Mouse (Mus musculus) lung, adult 2 months (tissue): Measurements from ENCODE around the gene Nup210. TPM values are rescaled to one million over a fixed set of nuclear protein-coding genes. Genes with fewer than 3 reads are reported as not detected.

Source experiments
- DNase-seq: peaks from one replicate; pipeline ENCODE4 v3.0.0; 2022
- H3K4me1 ChIP-seq: fragments of 200-500 bp; 2 replicates; pipeline ENCODE4 v1.6.1; 2011; ENCODE audit warnings: low read length; ENCODE audit not compliant: control insufficient read depth, insufficient read depth
- H3K4me3 ChIP-seq: fragments of 200-500 bp; replicated peaks from 2 replicates; pipeline ENCODE3; 2011; ENCODE audit warnings: low read depth, mild to moderate bottlenecking, control low read depth, low read length; ENCODE audit errors: extremely low read depth
- CTCF ChIP-seq: fragments of 200-500 bp; IDR thresholded peaks from 2 replicates; pipeline ENCODE4 v1.5.1; 2011; ENCODE audit warnings: mild to moderate bottlenecking, low read length, control low read depth; ENCODE audit not compliant: insufficient read depth
- POLR2A ChIP-seq: fragments of 200-500 bp; IDR thresholded peaks from 2 replicates; pipeline ENCODE4 v1.6.1; 2011; ENCODE audit warnings: low read depth, mild to moderate bottlenecking, control low read depth, low read length, borderline replicate concordance; ENCODE audit errors: extremely low read depth
- WGBS: fragments of 180-500 bp; shearing (Covaris S2); methylation state at CpG from one replicate; pipeline ENCODE4 v1.1.7; 2018; 5-methylcytosine and 5-hydroxymethylcytosine counted together
- polyA plus RNA-seq: library from polyadenylated mRNA; depleted of rRNA; stranded (reverse); fragments of >200 nt; gene quantifications from 2 replicates; pipeline ENCODE4 v1.2.3, GENCODE M21; 2012; rRNA removed

Gene Nup210
- polyA plus RNA-seq, 1 experiment, result 25.7 TPM

DNA sequence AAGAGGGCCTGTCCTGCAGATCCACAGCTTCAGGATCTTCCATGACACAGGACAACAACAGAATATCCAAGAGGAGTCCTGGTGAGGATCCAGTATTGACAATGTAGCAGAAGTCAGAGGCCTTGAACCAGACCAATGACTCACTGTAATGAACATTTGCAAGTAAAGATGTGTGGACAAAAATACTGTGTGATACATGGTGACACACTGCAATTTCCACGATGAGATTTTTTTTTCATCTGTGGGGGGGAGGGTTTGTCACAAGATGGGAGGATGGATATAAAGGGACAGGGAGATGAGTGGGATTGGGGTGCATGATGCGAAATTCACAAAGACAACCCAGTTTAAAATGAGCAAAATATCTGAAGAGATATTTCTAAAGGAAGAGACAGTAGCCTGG lies 120.4 kb downstream of the Nup210 start:
- H3K4me3 ChIP-seq, result no peak overlapping the region
- TF ChIP-seq CTCF, result no peak
- no peak for DNase-seq
- 86% methylated on average over 2 of the region's 2 CpGs for WGBS
- H3K4me1 ChIP-seq, result no peaks in the 10 kb centered on the region

DNA sequence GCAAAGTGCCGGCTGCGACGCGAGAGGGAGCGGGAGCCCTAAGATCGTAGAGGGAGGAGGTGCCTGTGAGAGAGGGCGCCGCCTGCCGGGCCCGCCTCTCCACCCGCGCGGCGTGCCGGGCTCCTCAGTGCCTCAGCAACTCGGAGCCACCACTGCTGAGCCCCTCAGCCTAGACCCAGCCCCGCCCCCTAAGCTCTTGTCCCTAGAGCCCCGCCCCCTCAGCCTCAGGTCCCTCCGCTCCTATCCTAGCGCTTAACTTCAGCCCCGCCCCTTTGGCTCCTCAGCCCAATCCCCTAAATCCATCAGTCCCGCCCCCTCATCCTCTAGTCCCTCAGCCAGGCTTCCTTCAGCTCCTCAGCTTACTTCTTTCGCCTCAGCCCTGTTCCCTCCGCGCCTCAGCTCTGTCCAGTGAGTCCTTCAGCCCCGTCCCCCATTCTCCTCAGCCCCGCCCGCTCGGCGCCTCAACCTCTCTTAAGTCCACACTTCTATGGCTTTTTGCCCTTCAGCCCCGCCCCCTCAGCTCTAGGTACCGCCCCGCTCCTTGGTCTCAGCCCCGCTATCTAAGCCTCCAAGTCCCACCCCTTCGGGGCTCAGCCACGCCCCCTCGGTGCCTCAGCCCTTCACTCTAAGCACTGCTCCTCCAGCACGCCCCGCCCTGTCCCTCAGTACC lies 127.8 kb downstream of the Nup210 start, which contains the start of gene Iqsec1:
Gene Iqsec1, minus strand, starts transcription at position 38 of the 670 bp plus-strand sequence.
- Histone ChIP-seq H3K4me1 (peaks cover 16% of the 10 kb centered on the region), H3K4me3 (peak within 1 kb of the TSS; percentile 63)
- DNase-seq, result peak; percentile 87
- peak; percentile 47; the same call in 1 of the 2 replicates for TF ChIP-seq POLR2A
- TF ChIP-seq CTCF, result 0 out of 2 replicates have a peak, but pooled peaks have one; percentile 2
- 3% methylated on average over 37 of the region's 39 CpGs for WGBS

DNA sequence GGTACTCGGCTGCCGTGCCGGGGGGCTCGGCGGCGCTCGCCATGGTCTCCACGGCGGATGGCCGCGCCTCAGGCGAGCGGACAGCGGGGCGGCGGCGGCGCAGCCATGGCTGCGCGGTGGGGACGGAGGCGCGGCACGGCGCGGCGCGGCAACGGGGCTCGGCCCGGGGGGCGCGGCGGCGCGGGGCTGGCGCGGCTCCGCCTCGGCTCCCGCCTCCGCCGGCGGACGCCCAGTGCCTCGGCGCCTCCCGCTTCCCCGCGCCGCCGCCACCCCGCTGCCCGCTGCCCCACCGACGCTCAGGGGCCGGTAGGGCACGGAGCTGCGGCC lies 128.4 kb downstream of the Nup210 start:
- H3K4me1 ChIP-seq, result peaks cover 17% of the 10 kb centered on the region
- WGBS, result 1% methylated on average over 31 of the region's 59 CpGs
- peak overlapping the region; percentile 63 for H3K4me3 ChIP-seq
- TF ChIP-seq CTCF (no peak), POLR2A (no peak)
- DNase-seq, result no peak

DNA sequence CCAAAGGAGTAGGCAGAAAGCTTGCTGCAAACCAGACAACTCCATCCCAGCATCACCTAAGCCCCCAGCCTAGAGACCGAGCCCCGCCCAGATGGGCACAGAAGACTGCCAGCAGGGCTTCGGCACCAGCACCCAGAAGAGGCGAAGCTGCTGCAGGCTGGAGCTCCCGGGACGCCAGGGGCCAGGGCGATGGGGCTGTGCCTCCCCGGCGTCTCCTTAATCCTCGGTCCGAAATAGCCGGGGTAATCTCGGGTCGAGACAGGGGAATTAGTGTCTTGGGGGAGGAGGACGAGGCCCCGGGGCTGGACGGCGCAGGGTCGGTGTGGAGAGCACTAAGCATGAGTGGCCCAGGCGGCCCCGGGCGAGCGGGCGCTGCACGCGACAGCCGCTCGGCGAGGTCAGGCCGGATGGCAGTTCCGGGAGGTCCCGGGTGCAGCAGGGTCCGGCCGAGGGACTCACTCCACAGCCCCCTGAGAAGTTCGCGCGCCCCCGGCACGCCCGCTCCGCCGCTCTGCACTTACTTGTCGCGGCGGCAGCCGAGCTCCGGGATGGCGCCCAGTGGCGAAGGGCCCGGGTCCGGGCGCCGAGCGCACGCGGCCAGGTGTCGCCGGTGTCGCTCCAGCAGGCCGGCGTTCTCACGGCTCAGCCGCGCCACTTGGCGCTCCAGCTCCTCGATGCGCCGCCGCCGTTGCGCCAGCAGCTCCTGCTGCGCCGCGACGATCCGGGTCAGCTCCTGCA lies 128.9 kb downstream of the Nup210 start:
- peaks cover 18% of the 10 kb centered on the region for H3K4me1 ChIP-seq

DNA sequence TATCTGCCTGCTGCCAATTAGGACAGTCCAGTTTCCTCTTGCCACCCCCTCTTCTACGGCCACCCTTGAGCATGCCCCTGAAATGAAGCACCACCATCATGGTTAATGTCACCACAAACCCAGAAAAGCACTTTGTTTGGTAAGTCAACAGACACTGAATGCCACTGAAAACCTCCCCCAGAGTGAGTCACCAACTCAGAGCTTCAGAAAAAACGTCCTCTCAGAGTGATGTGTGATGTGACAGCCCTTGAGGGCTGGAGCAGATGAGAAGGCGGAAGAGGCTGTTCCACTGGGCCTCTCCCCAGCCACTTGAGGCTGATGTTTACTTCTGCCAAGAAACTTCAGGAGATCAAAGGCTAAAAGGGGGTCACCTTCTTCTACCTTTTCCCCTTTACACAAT lies 132.5 kb downstream of the Nup210 start:
- Histone ChIP-seq H3K4me1 (peaks cover 18% of the 10 kb centered on the region), H3K4me3 (no peak overlapping the region)
- WGBS, result 40% methylated on average over 3 of the region's 3 CpGs
- TF ChIP-seq POLR2A, result no peak
- no peak for TF ChIP-seq CTCF
- DNase-seq, result no peak

More for the DNA sequence above, 128.9 kb downstream of the Nup210 start:
- whole genome bisulfite sequencing, result under 1% methylated on average over 76 of the region's 76 CpGs
- no peak for TF ChIP-seq CTCF
- TF ChIP-seq POLR2A, result no peak
- DNase-seq, result peak; percentile 40
- H3K4me3 ChIP-seq, result peak overlapping the region; percentile 63

DNA sequence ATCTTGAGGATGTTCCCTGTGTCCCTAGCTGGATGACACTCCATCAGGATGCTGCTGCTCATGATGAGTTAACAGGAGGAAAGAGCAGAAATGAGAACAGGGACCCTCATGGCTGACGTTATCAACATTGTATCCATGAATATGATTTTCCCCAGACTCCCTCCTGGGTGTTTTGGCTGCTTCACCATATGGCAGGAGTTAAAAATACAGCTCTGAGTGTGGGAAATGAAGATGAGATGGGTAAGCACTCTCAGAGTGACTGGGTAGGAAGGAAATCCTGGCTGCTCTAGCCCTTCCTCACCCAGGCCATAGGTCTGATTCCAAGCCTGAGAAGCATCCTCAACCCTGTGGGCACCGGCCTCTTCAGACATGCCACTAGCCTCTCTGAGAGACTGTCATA lies 142.3 kb downstream of the Nup210 start:
- TF ChIP-seq POLR2A (no peak), CTCF (no peak)
- H3K4me1 ChIP-seq, result no peaks in the 10 kb centered on the region; the same call in 1 of the 2 replicates
- DNase-seq, result no peak
- H3K4me3 ChIP-seq, result no peak overlapping the region
- WGBS, result 68% methylated on average over 2 of the region's 2 CpGs

DNA sequence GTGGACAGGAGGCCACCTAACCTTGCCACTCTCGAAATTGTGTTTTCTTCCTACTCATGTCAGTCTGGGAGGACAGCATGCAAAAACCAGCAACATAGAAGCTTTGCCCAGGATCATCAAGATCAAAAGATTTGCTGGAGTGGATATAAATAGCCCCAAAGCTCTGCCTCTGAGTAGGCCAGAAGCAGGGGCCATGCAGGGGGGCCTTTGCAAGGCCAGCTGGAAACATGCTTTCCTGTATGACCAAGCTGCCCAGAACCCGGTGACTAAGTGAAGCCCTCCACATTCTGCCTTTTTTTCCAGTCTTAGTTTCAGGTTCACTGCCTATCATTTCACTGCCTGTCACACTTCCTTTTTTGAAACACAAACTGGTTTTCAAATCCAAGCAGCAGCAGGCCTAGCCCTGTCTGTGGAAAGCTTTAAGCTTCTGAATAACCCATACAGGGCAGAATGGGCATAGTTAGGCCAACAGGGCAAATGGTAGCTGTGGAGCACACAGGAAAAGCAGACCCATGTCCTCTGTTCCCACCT lies 147.2 kb downstream of the Nup210 start:
- no peaks in the 10 kb centered on the region; the same call in 1 of the 2 replicates for H3K4me1 ChIP-seq
- 45% methylated on average over 2 of the region's 2 CpGs for WGBS
- TF ChIP-seq CTCF, result no peak
- no peak for DNase-seq
- no peak overlapping the region for H3K4me3 ChIP-seq

Other genes with a start within 250 kb of the Nup210 start
- 191 and 257 TPM in 2 replicates for gene Iqsec1, start 128.1 kb downstream of the Nup210 start, polyA plus RNA-seq
- 18.4 and 18.7 TPM in 2 replicates for gene Hdac11, start 39.8 kb upstream of the Nup210 start, polyA plus RNA-seq
- 63.0 and 88.3 TPM in 2 replicates for gene Fbln2, start 95.6 kb upstream of the Nup210 start, polyA plus RNA-seq